Mouse (Mus musculus) Muller cell, postnatal 12 days (primary cell): ENCODE data around the gene Dmac1.

Experiments used
- DNase-seq: peaks from one replicate; pipeline ENCODE4 v3.0.0-alpha.2; 2015; ENCODE audit errors: inconsistent ontology term

Gene Dmac1

GRCm38 (mm10) chr4:75278197-75279175 lies at the start of gene Dmac1:
Gene Dmac1 (minus strand): TSS chr4:75278305.
- DNase-seq = peak; percentile 84

DNA sequence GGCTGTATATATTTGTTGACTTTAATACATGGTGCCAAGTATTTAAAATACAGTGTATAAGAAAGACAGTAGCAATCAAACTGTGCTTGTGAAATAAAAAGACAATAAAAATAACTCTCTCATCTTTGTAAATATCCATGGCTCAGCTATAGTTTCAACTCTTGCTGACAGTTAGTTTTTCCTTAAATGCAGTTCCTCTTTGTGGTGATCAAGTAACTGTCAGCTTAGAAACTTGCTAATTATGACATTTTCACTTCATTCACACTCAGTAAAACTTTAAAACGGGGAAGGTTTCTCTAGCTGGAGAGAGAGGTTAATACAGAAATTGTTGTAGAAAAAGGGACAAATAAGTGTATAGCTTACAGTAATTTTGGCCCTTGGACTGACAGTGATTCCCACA lies 37.3 kb upstream of the Dmac1 start:
- DNase-seq = no peak

- DNase-seq = no peak
Measured at GRCm38 (mm10) chr4:75315007-75315406, 36.9 kb upstream of the Dmac1 start.

GRCm38 (mm10) chr4:75311918-75312317 lies 33.8 kb upstream of the Dmac1 start:
- DNase-seq = no peak

GRCm38 (mm10) chr4:75311305-75311704 lies 33.2 kb upstream of the Dmac1 start:
- DNase-seq = no peak

DNA sequence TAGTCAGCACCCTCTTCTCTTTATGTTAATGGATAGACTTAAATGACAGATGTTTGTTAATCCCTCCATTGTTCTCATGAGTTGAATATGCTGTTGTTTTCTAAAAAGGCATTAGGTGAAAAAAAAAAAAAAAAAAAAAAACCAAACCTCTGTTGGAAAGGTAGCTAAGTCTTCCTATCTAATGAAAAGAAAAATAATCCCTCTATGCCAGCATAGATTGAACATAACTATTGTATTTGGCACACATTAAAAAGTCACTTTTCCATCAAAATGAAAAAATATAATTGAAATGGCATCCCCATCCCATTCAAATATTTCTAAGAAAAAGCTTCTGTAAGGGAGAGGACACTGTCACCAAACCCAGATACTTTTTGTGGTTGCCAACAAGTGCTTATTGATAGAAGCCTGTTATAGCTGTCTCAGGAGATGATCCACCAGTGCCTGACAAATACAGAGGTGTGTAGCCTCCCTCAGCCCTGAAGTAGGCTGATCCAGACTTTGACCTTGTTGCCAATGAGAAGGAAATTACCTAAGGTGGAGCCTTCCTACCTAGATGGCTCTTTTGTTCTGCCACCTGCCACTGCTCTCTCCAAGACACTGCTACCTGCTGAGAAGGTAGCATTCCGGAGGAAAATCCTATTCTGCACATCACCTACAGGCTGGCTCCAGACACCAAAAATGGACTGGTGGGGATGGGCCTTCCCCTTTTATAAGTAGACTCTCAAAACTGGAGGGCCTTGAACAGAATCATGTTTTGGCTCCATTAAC lies 22.3 kb upstream of the Dmac1 start:
- DNase-seq = no peak

GRCm38 (mm10) chr4:75292315-75292714 lies 14.2 kb upstream of the Dmac1 start:
- no peak for DNase-seq

- DNase-seq = no peak
Measured at GRCm38 (mm10) chr4:75291142-75291541, 13.0 kb upstream of the Dmac1 start.

DNA sequence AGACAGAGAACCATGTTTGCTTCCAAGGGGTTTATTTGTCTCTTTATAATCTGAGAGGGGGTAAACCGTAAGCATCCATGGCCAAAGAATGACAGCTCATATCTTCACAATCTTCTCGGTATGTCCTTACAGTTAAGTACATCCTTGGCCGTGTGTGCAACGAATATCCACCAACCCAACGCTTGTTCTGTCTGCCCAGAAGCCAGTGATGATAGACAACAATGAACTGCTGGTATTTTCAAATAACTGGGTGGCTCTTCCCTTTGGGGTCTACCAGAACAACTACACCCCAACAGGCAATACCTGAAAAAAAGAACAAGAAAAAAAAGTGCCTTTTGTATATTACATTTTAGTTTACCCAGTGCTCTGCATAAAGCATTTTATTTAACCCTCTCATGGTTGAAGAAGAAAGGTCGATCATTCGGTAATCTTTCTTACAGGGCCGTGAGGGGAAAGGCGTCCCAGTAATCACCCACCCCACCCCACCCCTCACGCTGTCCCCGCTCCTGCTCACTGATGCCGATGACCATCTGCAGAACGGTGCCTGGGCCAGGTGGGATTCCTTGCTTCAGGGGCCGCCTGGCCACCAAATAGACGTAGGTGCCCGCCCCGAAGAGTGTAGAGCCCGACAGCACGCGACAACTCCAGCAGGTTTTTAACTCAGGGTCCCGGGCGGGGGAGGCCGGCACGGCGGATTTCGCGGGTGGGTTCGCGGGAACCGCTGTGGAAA lies 473 bp downstream of the Dmac1 start:
- peak; percentile 37 for DNase-seq

- no peak for DNase-seq
Measured at GRCm38 (mm10) chr4:75275737-75276136, 2.4 kb downstream of the Dmac1 start.

- DNase-seq = no peak
Measured at GRCm38 (mm10) chr4:75267866-75268265, 10.2 kb downstream of the Dmac1 start.

DNA sequence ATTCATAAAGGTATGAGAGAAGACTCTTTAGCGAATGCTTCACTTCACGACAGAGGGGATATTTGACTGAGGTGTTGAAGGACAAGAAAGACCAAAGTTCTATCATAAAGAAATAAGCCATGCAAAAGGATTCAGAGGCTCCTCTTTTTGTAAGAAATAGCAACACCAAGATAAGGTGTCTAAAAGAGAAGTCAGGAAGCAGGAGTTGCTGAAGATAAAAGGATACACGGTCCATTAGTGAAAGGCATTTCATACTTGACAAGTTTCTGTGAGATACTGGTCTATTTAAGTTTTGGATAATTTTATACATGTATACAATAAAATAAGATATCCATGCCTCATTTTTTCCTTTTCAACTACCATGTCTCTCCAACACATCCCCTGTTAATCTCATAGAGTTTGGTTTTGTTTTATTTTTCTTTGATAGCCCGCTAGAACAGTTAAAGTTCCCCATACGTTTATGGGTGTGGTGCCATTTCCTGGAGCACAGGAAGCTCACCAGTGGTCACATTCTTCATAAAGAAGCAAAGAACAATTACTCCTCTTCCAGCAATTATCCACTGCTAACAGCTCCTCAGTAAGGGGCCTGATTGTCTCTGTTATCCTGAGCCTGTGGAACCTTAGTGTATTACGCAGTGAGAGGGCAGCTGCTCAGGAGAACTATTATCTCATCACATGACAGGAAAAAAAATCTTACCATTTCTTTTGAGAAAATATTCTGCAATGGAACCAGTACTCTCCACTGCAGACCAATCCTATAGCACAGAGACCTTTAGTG lies 11.1 kb downstream of the Dmac1 start:
- DNase-seq = no peak

DNA sequence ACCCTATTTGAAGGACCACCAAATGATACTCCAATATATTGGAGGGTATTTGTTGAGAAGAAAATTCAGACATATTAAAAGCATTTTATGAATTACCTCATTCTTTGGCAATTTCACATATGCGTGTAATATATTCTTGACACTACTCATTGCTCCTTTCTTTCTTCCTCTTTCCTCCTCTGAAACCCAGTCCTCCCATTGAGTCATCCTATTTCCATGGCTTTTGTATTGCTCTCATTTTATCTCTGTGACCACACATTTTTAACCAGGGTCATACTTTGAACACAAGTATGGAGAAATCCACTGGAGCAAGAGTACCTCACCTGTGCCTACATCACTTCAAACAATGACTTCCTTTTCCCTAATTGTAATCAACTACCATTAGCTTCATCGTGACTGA lies 13.9 kb downstream of the Dmac1 start:
- DNase-seq = no peak

- no peak for DNase-seq
Measured at GRCm38 (mm10) chr4:75263556-75264129, 14.5 kb downstream of the Dmac1 start.

GRCm38 (mm10) chr4:75262423-75262822 lies 15.7 kb downstream of the Dmac1 start:
- no peak for DNase-seq

- no peak for DNase-seq
Measured at GRCm38 (mm10) chr4:75260156-75260555, 17.9 kb downstream of the Dmac1 start.

DNA sequence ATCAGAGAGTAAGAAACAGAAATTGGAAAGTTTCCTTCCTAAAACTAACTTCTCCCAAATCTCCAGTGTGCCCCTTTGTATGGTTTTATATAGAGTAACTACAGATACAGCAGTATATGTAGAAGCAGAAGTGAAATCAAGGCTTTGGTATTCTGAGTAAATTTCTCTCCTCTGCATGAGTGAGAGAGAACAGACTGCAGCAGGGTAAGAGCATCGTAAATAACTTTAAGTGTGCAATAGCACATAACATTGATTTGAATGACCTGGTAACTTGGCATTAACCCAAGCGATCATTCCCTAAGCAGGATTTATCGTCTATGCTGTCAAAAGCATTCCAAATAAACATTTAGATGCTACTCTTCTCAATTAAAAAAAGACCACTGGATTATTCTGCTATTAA lies 18.7 kb downstream of the Dmac1 start:
- DNase-seq = no peak

- peak; percentile 54 for DNase-seq
Measured at GRCm38 (mm10) chr4:75234602-75235001, 43.5 kb downstream of the Dmac1 start.
